In genomic region chr1:118895026-118895762, GRCm38 (mm10) we compare ENCODE assay signal across 11 mouse cellular contexts.
DNase-seq lines count a peak whose midpoint lies in the region; ATAC-seq and TF ChIP-seq lines count a peak whose summit lies in the region.
"Had no signal": no experiment of that assay in that cellular context is flagged by ENCODE, and none has a peak within 500 bp of the region (broad histone marks: within the 10 kb centered on the region; RNA-seq: fewer than 3 reads in every experiment).

No protein-coding gene starts in this region.

- no peak overlapping the region for H3K4me3 ChIP-seq in hindbrain, embryonic 16.5 days (ENCODE audit: low read length)
- no peak overlapping the region for H3K4me3 ChIP-seq in hindbrain, embryonic 10.5 days
- no peak overlapping the region for H3K4me3 ChIP-seq in limb, embryonic 14.5 days (replicated peaks; ENCODE audit: low read length)
- no peak overlapping the region for H3K4me3 ChIP-seq in forebrain, embryonic 16.5 days (replicated peaks; ENCODE audit: low read length)
- H3K4me3 ChIP-seq: forebrain, embryonic 15.5 days; liver, embryonic 15.5 days had no signal

- WGBS in hindbrain, embryonic 16.5 days = 80% methylated on average over 9 of the region's 9 CpGs
- WGBS in hindbrain, embryonic 10.5 days = 87% methylated on average over 9 of the region's 9 CpGs
- 73% methylated on average over 9 of the region's 9 CpGs for WGBS in limb, embryonic 14.5 days
- WGBS in forebrain, embryonic 16.5 days = 73% methylated on average over 9 of the region's 9 CpGs

- no peaks in the 10 kb centered on the region for H3K36me3 ChIP-seq in hindbrain, embryonic 16.5 days (ENCODE audit: control insufficient read depth, insufficient read depth, low read length)
- no peaks in the 10 kb centered on the region for H3K36me3 ChIP-seq in hindbrain, embryonic 10.5 days
- peaks cover 8% of the 10 kb centered on the region; the same call in 1 of the 2 replicates for H3K36me3 ChIP-seq in limb, embryonic 14.5 days (ENCODE audit: control insufficient read depth, insufficient read depth, low read length)
- H3K36me3 ChIP-seq in forebrain, embryonic 16.5 days (ENCODE audit: control insufficient read depth, insufficient read depth) = no peaks in the 10 kb centered on the region
- H3K36me3 ChIP-seq: forebrain, embryonic 15.5 days; liver, embryonic 15.5 days had no signal

- H3K9me3 ChIP-seq in hindbrain, embryonic 16.5 days (ENCODE audit: control insufficient read depth, low read length) = no peaks in the 10 kb centered on the region
- no peaks in the 10 kb centered on the region for H3K9me3 ChIP-seq in hindbrain, embryonic 10.5 days
- no peaks in the 10 kb centered on the region for H3K9me3 ChIP-seq in limb, embryonic 14.5 days (ENCODE audit: control insufficient read depth, low read length)
- H3K9me3 ChIP-seq in forebrain, embryonic 16.5 days (ENCODE audit: control insufficient read depth, low read length) = no peaks in the 10 kb centered on the region
- H3K9me3 ChIP-seq: forebrain, embryonic 15.5 days; liver, embryonic 15.5 days had no signal

- no peak overlapping the region for H3K9ac ChIP-seq in hindbrain, embryonic 16.5 days (ENCODE audit: low read depth, low read length)
- H3K9ac ChIP-seq in limb, embryonic 14.5 days (ENCODE audit: low read depth, low read length, severe bottlenecking) = no peak overlapping the region
- H3K9ac ChIP-seq in forebrain, embryonic 16.5 days (replicated peaks; ENCODE audit: low read depth, low read length) = no peak overlapping the region
- H3K9ac ChIP-seq: forebrain, embryonic 15.5 days; liver, embryonic 15.5 days had no signal

- H3K4me1 ChIP-seq in hindbrain, embryonic 16.5 days (ENCODE audit: control insufficient read depth, insufficient read depth, low read depth, low read length) = peaks cover 4% of the 10 kb centered on the region
- peaks cover 28% of the 10 kb centered on the region for H3K4me1 ChIP-seq in hindbrain, embryonic 10.5 days (replicated peaks)
- peaks cover 43% of the 10 kb centered on the region for H3K4me1 ChIP-seq in limb, embryonic 14.5 days (ENCODE audit: control insufficient read depth, insufficient read depth, low read length)
- H3K4me1 ChIP-seq in forebrain, embryonic 16.5 days (replicated peaks; ENCODE audit: control insufficient read depth, insufficient read depth, low read length) = peaks cover 15% of the 10 kb centered on the region
- H3K4me1 ChIP-seq: liver, embryonic 15.5 days had no signal

- no peak for DNase-seq in hindbrain, embryonic 10.5 days (ENCODE audit: low spot score)
- DNase-seq in NIH3T3 (ENCODE audit: low read depth) = peak; percentile 49
- peak; percentile 58 for DNase-seq in gastrocnemius, postnatal 25 days
- no peak for DNase-seq in limb, embryonic 14.5 days (ENCODE audit: low spot score)
- no peak for DNase-seq in Muller cell, postnatal 12 days (ENCODE audit: inconsistent ontology term)
- DNase-seq in retina, embryonic 14.5 days (ENCODE audit: low spot score) = no peak
- DNase-seq: layer of hippocampus, postnatal 36 days had no signal

- H3K27me3 ChIP-seq in hindbrain, embryonic 16.5 days (replicated peaks; ENCODE audit: control insufficient read depth, insufficient read depth, low read length) = no peaks in the 10 kb centered on the region
- H3K27me3 ChIP-seq in hindbrain, embryonic 10.5 days (ENCODE audit: insufficient read depth, poor library complexity, severe bottlenecking) = peaks cover 3% of the 10 kb centered on the region; the same call in 1 of the 2 replicates
- no peaks in the 10 kb centered on the region for H3K27me3 ChIP-seq in limb, embryonic 14.5 days (ENCODE audit: control insufficient read depth, insufficient read depth, low read length)
- H3K27me3 ChIP-seq in forebrain, embryonic 16.5 days (replicated peaks; ENCODE audit: control insufficient read depth, insufficient read depth, low read length) = no peaks in the 10 kb centered on the region
- H3K27me3 ChIP-seq: forebrain, embryonic 15.5 days; liver, embryonic 15.5 days had no signal

- H3K4me2 ChIP-seq in hindbrain, embryonic 16.5 days (ENCODE audit: low read length) = no peak overlapping the region
- H3K4me2 ChIP-seq in limb, embryonic 14.5 days (replicated peaks; ENCODE audit: low read depth, low read length, severe bottlenecking) = no peak overlapping the region
- H3K4me2 ChIP-seq in forebrain, embryonic 16.5 days (ENCODE audit: low read length) = no peak overlapping the region
- H3K4me2 ChIP-seq: forebrain, embryonic 15.5 days; liver, embryonic 15.5 days had no signal

- ATAC-seq in hindbrain, embryonic 16.5 days = peak; percentile 63; the same call in 1 of the 2 replicates
- peak; percentile 29; the same call in 1 of the 2 replicates for ATAC-seq in limb, embryonic 14.5 days (ENCODE audit: low FRiP score, low read depth)
- ATAC-seq in forebrain, embryonic 16.5 days = no peak
- ATAC-seq: forebrain, embryonic 15.5 days had no signal

- TF ChIP-seq POLR2A in limb, embryonic 14.5 days (IDR thresholded peaks at IDR 0.05; ENCODE audit: borderline replicate concordance, extremely low read depth, insufficient read depth, insufficient read length) = no peak

- no peak overlapping the region for H3K27ac ChIP-seq in hindbrain, embryonic 16.5 days (ENCODE audit: low read depth, low read length)
- no peak overlapping the region for H3K27ac ChIP-seq in hindbrain, embryonic 10.5 days
- H3K27ac ChIP-seq in limb, embryonic 14.5 days (replicated peaks; ENCODE audit: low read depth, low read length) = no peak overlapping the region; the same call in 1 of the 2 replicates
- no peak overlapping the region for H3K27ac ChIP-seq in forebrain, embryonic 16.5 days (ENCODE audit: low read length)
- H3K27ac ChIP-seq: forebrain, embryonic 15.5 days; liver, embryonic 15.5 days had no signal

Comparison
In these comparisons a context has a peak if more than half of its experiments do, and no peak if none do; other contexts are left out.
1. DNase-seq: peak in NIH3T3 (single experiment) and gastrocnemius, postnatal 25 days (single experiment); none in hindbrain, embryonic 10.5 days (single experiment), limb, embryonic 14.5 days (single experiment), Muller cell, postnatal 12 days (single experiment) and retina, embryonic 14.5 days (single experiment).